Mouse (Mus musculus): ENCODE measurements at regions not wholly inside any gene's neighbourhood (a gene's known extent, or its start where the extent isn't known, plus 50 kb on each side); places are given as distances from the start of the nearest gene placed in this dataset.

- no peaks in the 10 kb centered on the region for H3K79me3 ChIP-seq (ENCODE audit: low read depth)
- no peaks in the 10 kb centered on the region for H3K79me2 ChIP-seq (ENCODE audit: control insufficient read depth, insufficient read depth)
- TF ChIP-seq CEBPB (IDR thresholded peaks at IDR 0.05; ENCODE audit: low read depth) = no peak
- no peak for TF ChIP-seq MYOG (IDR thresholded peaks at IDR 0.05; ENCODE audit: control insufficient read depth, extremely low read depth, insufficient read length)
- TF ChIP-seq MAX (IDR thresholded peaks at IDR 0.05) = no peak
- no peak for TF ChIP-seq FOSL1 (IDR thresholded peaks at IDR 0.05; ENCODE audit: insufficient read depth, low read length, poor library complexity, severe bottlenecking)
- TF ChIP-seq CTCF (IDR thresholded peaks at IDR 0.05; ENCODE audit: control insufficient read depth, insufficient read depth, insufficient read length) = no peak
- no peak for TF ChIP-seq USF1 (IDR thresholded peaks at IDR 0.05; ENCODE audit: low read depth)
- no peak for TF ChIP-seq MYOD1 (IDR thresholded peaks at IDR 0.05; ENCODE audit: control insufficient read depth, insufficient read length, low read depth)
- no peaks in the 10 kb centered on the region for H3K27me3 ChIP-seq (ENCODE audit: control insufficient read depth, insufficient read depth, insufficient read length)
- no peak overlapping the region for H3K4me3 ChIP-seq (ENCODE audit: insufficient read depth, poor library complexity, severe bottlenecking)
- H3ac ChIP-seq (ENCODE audit: control insufficient read depth, insufficient read length, low read depth) = no peak overlapping the region
- H3K36me3 ChIP-seq (ENCODE audit: control insufficient read depth, insufficient read depth) = no peaks in the 10 kb centered on the region
Measured at GRCm38 (mm10) chr10:111713676-111714075, 207.6 kb downstream of the Phlda1 start.

- Histone ChIP-seq H3K27me3 (ENCODE audit: control insufficient read depth, insufficient read depth, insufficient read length) (no peaks in the 10 kb centered on the region), H3ac (ENCODE audit: control insufficient read depth, insufficient read length, low read depth) (no peak overlapping the region), H3K79me3 (ENCODE audit: low read depth) (no peaks in the 10 kb centered on the region), H3K4me3 (ENCODE audit: insufficient read depth, poor library complexity, severe bottlenecking) (no peak overlapping the region), H3K79me2 (ENCODE audit: control insufficient read depth, insufficient read depth) (no peaks in the 10 kb centered on the region), H3K36me3 (ENCODE audit: control insufficient read depth, insufficient read depth) (no peaks in the 10 kb centered on the region)
- no peak for TF ChIP-seq USF1 (IDR thresholded peaks at IDR 0.05; ENCODE audit: low read depth)
- no peak for TF ChIP-seq CTCF (IDR thresholded peaks at IDR 0.05; ENCODE audit: control insufficient read depth, insufficient read depth, insufficient read length)
- TF ChIP-seq FOSL1 (IDR thresholded peaks at IDR 0.05; ENCODE audit: insufficient read depth, low read length, poor library complexity, severe bottlenecking) = no peak
- no peak for TF ChIP-seq MAX (IDR thresholded peaks at IDR 0.05)
- no peak for TF ChIP-seq MYOD1 (IDR thresholded peaks at IDR 0.05; ENCODE audit: control insufficient read depth, insufficient read length, low read depth)
- TF ChIP-seq CEBPB (IDR thresholded peaks at IDR 0.05; ENCODE audit: low read depth) = no peak
- no peak for TF ChIP-seq MYOG (IDR thresholded peaks at IDR 0.05; ENCODE audit: control insufficient read depth, extremely low read depth, insufficient read length)
Measured at GRCm38 (mm10) chr10:111715172-111715571, 209.1 kb downstream of the Phlda1 start.

GRCm38 (mm10) chr10:111719632-111720031 lies 213.5 kb downstream of the Phlda1 start:
- Histone ChIP-seq H3ac (ENCODE audit: control insufficient read depth, insufficient read length, low read depth) (no peak overlapping the region), H3K27me3 (ENCODE audit: control insufficient read depth, insufficient read depth, insufficient read length) (no peaks in the 10 kb centered on the region), H3K4me3 (ENCODE audit: insufficient read depth, poor library complexity, severe bottlenecking) (no peak overlapping the region), H3K79me3 (ENCODE audit: low read depth) (no peaks in the 10 kb centered on the region), H3K36me3 (ENCODE audit: control insufficient read depth, insufficient read depth) (no peaks in the 10 kb centered on the region), H3K79me2 (ENCODE audit: control insufficient read depth, insufficient read depth) (no peaks in the 10 kb centered on the region)
- TF ChIP-seq MYOD1 (IDR thresholded peaks at IDR 0.05; ENCODE audit: control insufficient read depth, insufficient read length, low read depth) = peak; percentile 87
- no peak for TF ChIP-seq MYOG (IDR thresholded peaks at IDR 0.05; ENCODE audit: control insufficient read depth, extremely low read depth, insufficient read length)

- TF ChIP-seq MAX (IDR thresholded peaks at IDR 0.05) (no peak), USF1 (IDR thresholded peaks at IDR 0.05; ENCODE audit: low read depth) (no peak), CEBPB (IDR thresholded peaks at IDR 0.05; ENCODE audit: low read depth) (no peak), MYOD1 (IDR thresholded peaks at IDR 0.05; ENCODE audit: control insufficient read depth, insufficient read length, low read depth) (no peak), MYOG (IDR thresholded peaks at IDR 0.05; ENCODE audit: control insufficient read depth, extremely low read depth, insufficient read length) (no peak), CTCF (IDR thresholded peaks at IDR 0.05; ENCODE audit: control insufficient read depth, insufficient read depth, insufficient read length) (no peak), FOSL1 (IDR thresholded peaks at IDR 0.05; ENCODE audit: insufficient read depth, low read length, poor library complexity, severe bottlenecking) (no peak)
- Histone ChIP-seq H3ac (ENCODE audit: control insufficient read depth, insufficient read length, low read depth) (no peak overlapping the region), H3K4me3 (ENCODE audit: insufficient read depth, poor library complexity, severe bottlenecking) (no peak overlapping the region)
Measured at GRCm38 (mm10) chr10:111721068-111721467, 215.0 kb downstream of the Phlda1 start.

GRCm38 (mm10) chr10:111723885-111724284 lies 217.8 kb downstream of the Phlda1 start:
- Histone ChIP-seq H3K79me3 (ENCODE audit: low read depth) (no peaks in the 10 kb centered on the region), H3K4me3 (ENCODE audit: insufficient read depth, poor library complexity, severe bottlenecking) (no peak overlapping the region), H3K36me3 (ENCODE audit: control insufficient read depth, insufficient read depth) (no peaks in the 10 kb centered on the region), H3K27me3 (ENCODE audit: control insufficient read depth, insufficient read depth, insufficient read length) (no peaks in the 10 kb centered on the region), H3K79me2 (ENCODE audit: control insufficient read depth, insufficient read depth) (no peaks in the 10 kb centered on the region), H3ac (ENCODE audit: control insufficient read depth, insufficient read length, low read depth) (no peak overlapping the region)
- TF ChIP-seq CTCF (IDR thresholded peaks at IDR 0.05; ENCODE audit: control insufficient read depth, insufficient read depth, insufficient read length) (no peak), MYOG (IDR thresholded peaks at IDR 0.05; ENCODE audit: control insufficient read depth, extremely low read depth, insufficient read length) (no peak), MYOD1 (IDR thresholded peaks at IDR 0.05; ENCODE audit: control insufficient read depth, insufficient read length, low read depth) (no peak), FOSL1 (IDR thresholded peaks at IDR 0.05; ENCODE audit: insufficient read depth, low read length, poor library complexity, severe bottlenecking) (no peak), MAX (IDR thresholded peaks at IDR 0.05) (no peak), CEBPB (IDR thresholded peaks at IDR 0.05; ENCODE audit: low read depth) (no peak), USF1 (IDR thresholded peaks at IDR 0.05; ENCODE audit: low read depth) (no peak)

More at GRCm38 (mm10) chr10:111721068-111721467, 215.0 kb downstream of the Phlda1 start:
- H3K36me3 ChIP-seq (ENCODE audit: control insufficient read depth, insufficient read depth) = no peaks in the 10 kb centered on the region
- no peaks in the 10 kb centered on the region for H3K79me2 ChIP-seq (ENCODE audit: control insufficient read depth, insufficient read depth)
- H3K79me3 ChIP-seq (ENCODE audit: low read depth) = no peaks in the 10 kb centered on the region
- no peaks in the 10 kb centered on the region for H3K27me3 ChIP-seq (ENCODE audit: control insufficient read depth, insufficient read depth, insufficient read length)

All from C2C12 (cell line).